In the genomic region with DNA sequence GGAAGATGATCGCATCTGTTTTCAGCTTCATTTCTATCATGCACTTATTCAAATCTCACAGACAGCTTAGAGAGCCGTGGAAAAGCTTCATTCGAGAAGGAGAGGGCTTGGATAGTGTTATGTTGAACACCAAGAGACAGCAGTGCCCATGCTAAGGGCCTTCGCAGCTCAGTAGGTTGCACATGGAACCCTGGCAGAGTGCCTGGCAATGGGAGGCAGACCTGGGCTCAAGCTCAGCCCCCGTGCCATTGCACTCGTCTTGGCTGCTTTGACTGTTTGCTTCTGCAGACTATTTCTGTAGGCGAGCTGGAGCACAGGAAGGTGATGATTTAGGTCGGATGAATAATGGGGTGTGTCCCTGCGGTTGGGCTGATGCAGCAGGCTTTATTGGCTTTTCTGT, we compare ENCODE assay signal across 9 mouse cellular contexts. TPM values are rescaled to one million over a fixed set of nuclear protein-coding genes. Genes with fewer than 3 reads are reported as not detected.
DNase-seq lines count a peak whose midpoint lies in the region; ATAC-seq and TF ChIP-seq lines count a peak whose summit lies in the region.
"Had no signal": no experiment of that assay in that cellular context is flagged by ENCODE, and none has a peak within 500 bp of the region (broad histone marks: within the 10 kb centered on the region; RNA-seq: fewer than 3 reads in every experiment).

No protein-coding gene starts in this region.

- no peaks in the 10 kb centered on the region for H3K4me1 ChIP-seq in lung, embryonic 14.5 days (ENCODE audit: insufficient read depth)
- H3K4me1 ChIP-seq in midbrain, embryonic 13.5 days (replicated peaks): peaks cover 25% of the 10 kb centered on the region

- no peak overlapping the region for H3K4me2 ChIP-seq in lung, embryonic 14.5 days
- H3K4me2 ChIP-seq in midbrain, embryonic 13.5 days (replicated peaks): no peak overlapping the region

- no peaks in the 10 kb centered on the region for H3K9me3 ChIP-seq in lung, embryonic 14.5 days (ENCODE audit: low read depth, low read length)
- H3K9me3 ChIP-seq in midbrain, embryonic 13.5 days: no peaks in the 10 kb centered on the region

- no peak overlapping the region for H3K27ac ChIP-seq in lung, embryonic 14.5 days (ENCODE audit: low read depth)
- no peak overlapping the region for H3K27ac ChIP-seq in midbrain, embryonic 13.5 days
- H3K27ac ChIP-seq: macrophage had no signal

- 41% methylated on average over 9 of the region's 9 CpGs for WGBS in lung, embryonic 14.5 days
- WGBS in midbrain, embryonic 13.5 days: 82% methylated on average over 9 of the region's 9 CpGs

- DNase-seq in lung, embryonic 14.5 days: peak; percentile 37
- no peak for DNase-seq in lung, postnatal 25 days (ENCODE audit: low spot score)
- DNase-seq in cerebellum, adult 8-10 months: peak; percentile 41
- peak; percentile 56 for DNase-seq in gastrocnemius, adult 18-20 months (ENCODE audit: low spot score)
- peak; percentile 29 to 44 for DNase-seq in layer of hippocampus, postnatal 14 days (ENCODE audit: low spot score in 2 of 2)

- H3K9ac ChIP-seq in lung, embryonic 14.5 days: no peak overlapping the region
- H3K9ac ChIP-seq in midbrain, embryonic 13.5 days (replicated peaks): no peak overlapping the region

- H3K27me3 ChIP-seq in lung, embryonic 14.5 days (ENCODE audit: insufficient read depth, low read length): no peaks in the 10 kb centered on the region
- H3K27me3 ChIP-seq in midbrain, embryonic 13.5 days: no peaks in the 10 kb centered on the region

- no peak; the same call in 1 of the 2 replicates for ATAC-seq in lung, embryonic 14.5 days (ENCODE audit: insufficient read depth)
- ATAC-seq in granulocyte monocyte progenitor cell, adult 5-6 weeks (replicated peaks; ENCODE audit: poor library complexity, severe bottlenecking): no peak
- ATAC-seq in inflammation-experienced regulatory T-cells, adult 6 months: no peak
- ATAC-seq in midbrain, embryonic 13.5 days: no peak

- no peak for TF ChIP-seq CTCF in lung, embryonic 14.5 days (IDR thresholded peaks at IDR 0.05; ENCODE audit: low read depth)

- H3K4me3 ChIP-seq in lung, embryonic 14.5 days (ENCODE audit: low read depth, low read length): no peak overlapping the region
- H3K4me3 ChIP-seq in midbrain, embryonic 13.5 days (replicated peaks): no peak overlapping the region

- peaks cover 17% of the 10 kb centered on the region; the same call in 1 of the 2 replicates for H3K36me3 ChIP-seq in lung, embryonic 14.5 days (ENCODE audit: insufficient read depth)
- H3K36me3 ChIP-seq in midbrain, embryonic 13.5 days: peaks cover 17% of the 10 kb centered on the region

RNA-seq across cellular contexts. Expression of a gene that starts 14.4 kb away (rescaled TPM):
- 16.0 and 18.4 TPM in 2 replicates for polyA plus RNA-seq in lung, embryonic 14.5 days (2014; fragmentation: Nextera tagmentation; extraction: Ambion mirVana)
- total RNA-seq in gastrocnemius, adult 18-20 months (2021): 1 to 10 TPM; 9.6 to 9.9 TPM
- 10 to 100 TPM; 35.5 to 38.0 TPM for total RNA-seq in layer of hippocampus, postnatal 14 days (2021)
- total RNA-seq in granulocyte monocyte progenitor cell, adult 5-6 weeks (2014; fragmentation: Nextera tagmentation): 16.4 and 19.2 TPM in 2 replicates
- total RNA-seq in granulocyte monocyte progenitor cell, adult 5-6 weeks (2017): 18.1 and 43.1 TPM in 2 replicates
- 1 to 10 TPM; 1.7 to 9.0 (median 5.9) TPM for polyA plus RNA-seq in inflammation-experienced regulatory T-cells, adult 6 months (2017; shearing (Covaris generic))
- polyA plus RNA-seq in midbrain, embryonic 13.5 days (2015; fragmentation: Nextera tagmentation; extraction: Ambion mirVana): 10.9 and 12.9 TPM in 2 replicates

RNA-seq across cellular contexts. Expression of a gene that starts 40.6 kb away (rescaled TPM):
- polyA plus RNA-seq in lung, embryonic 14.5 days (2014; fragmentation: Nextera tagmentation; extraction: Ambion mirVana): 8.2 and 10.3 TPM in 2 replicates
- total RNA-seq in gastrocnemius, adult 18-20 months (2021): 10 to 100 TPM; 36.8 to 41.5 TPM
- 100 to 1,000 TPM; 191 to 192 TPM for total RNA-seq in layer of hippocampus, postnatal 14 days (2021)
- 1.5 and 6.2 TPM in 2 replicates for total RNA-seq in granulocyte monocyte progenitor cell, adult 5-6 weeks (2014; fragmentation: Nextera tagmentation)
- total RNA-seq in granulocyte monocyte progenitor cell, adult 5-6 weeks (2017): 3.7 and 4.2 TPM in 2 replicates
- polyA plus RNA-seq in inflammation-experienced regulatory T-cells, adult 6 months (2017; shearing (Covaris generic)): 1 to 10 TPM in 2 of 3 experiments, under 1 TPM in 1; 0.39 to 1.2 (median 1.2) TPM
- polyA plus RNA-seq in midbrain, embryonic 13.5 days (2015; fragmentation: Nextera tagmentation; extraction: Ambion mirVana): 21.0 and 26.1 TPM in 2 replicates

RNA-seq across cellular contexts. Expression of a gene that starts 45.4 kb away (rescaled TPM):
- 46.1 and 47.5 TPM in 2 replicates for polyA plus RNA-seq in lung, embryonic 14.5 days (2014; fragmentation: Nextera tagmentation; extraction: Ambion mirVana)
- total RNA-seq in gastrocnemius, adult 18-20 months (2021): 10 to 100 TPM; 16.9 to 20.3 TPM
- total RNA-seq in layer of hippocampus, postnatal 14 days (2021): 10 to 100 TPM; 39.2 to 45.2 TPM
- total RNA-seq in granulocyte monocyte progenitor cell, adult 5-6 weeks (2014; fragmentation: Nextera tagmentation): 61.6 and 73.4 TPM in 2 replicates
- total RNA-seq in granulocyte monocyte progenitor cell, adult 5-6 weeks (2017): 52.7 and 57.8 TPM in 2 replicates
- 10 to 100 TPM; 29.5 to 33.6 (median 31.0) TPM for polyA plus RNA-seq in inflammation-experienced regulatory T-cells, adult 6 months (2017; shearing (Covaris generic))
- polyA plus RNA-seq in midbrain, embryonic 13.5 days (2015; fragmentation: Nextera tagmentation; extraction: Ambion mirVana): 52.9 and 55.1 TPM in 2 replicates

Comparison
In these comparisons a context has a peak if more than half of its experiments do, and no peak if none do; other contexts are left out.
1. RNA of a gene that starts 40.6 kb away (total RNA-seq): 191 to 192 TPM in layer of hippocampus, postnatal 14 days and 36.8 to 41.5 TPM in gastrocnemius, adult 18-20 months; 1.5 to 6.2 TPM in granulocyte monocyte progenitor cell, adult 5-6 weeks; every median in the first group is over 4 times any median in the second.